Mouse (Mus musculus) heart, embryonic 15.5 days (tissue): Measurements from ENCODE around the gene 4930544D05Rik. TPM values are rescaled to one million over a fixed set of nuclear protein-coding genes. Genes with fewer than 3 reads are reported as not detected.

ENCODE experiments used
- ATAC-seq: fragments of 200-750 bp; cut with Nextera tagmentation; replicated peaks from 2 replicates; pipeline ENCODE4 v1.8.0; 2017; ENCODE audit warnings: low read depth, moderate TSS enrichment; ENCODE audit not compliant: insufficient number of reproducible peaks, insufficient read depth, low FRiP score
- H3K27ac ChIP-seq: fragments of 300-500 bp; sonication (generic); 2 replicates; pipeline ENCODE4 v1.5.1; 2015; ENCODE audit warnings: mild to moderate bottlenecking, inconsistent platforms
- H3K27me3 ChIP-seq: fragments of 300-500 bp; sonication (generic); 2 replicates; pipeline ENCODE4 v1.6.1; 2015; ENCODE audit warnings: inconsistent platforms
- H3K36me3 ChIP-seq: fragments of 300-500 bp; sonication (generic); 2 replicates; pipeline ENCODE4 v1.6.1; 2015; ENCODE audit warnings: mild to moderate bottlenecking, inconsistent platforms
- H3K4me1 ChIP-seq: fragments of 300-500 bp; sonication (generic); replicated peaks from 2 replicates; pipeline ENCODE4 v1.6.1; 2015; ENCODE audit warnings: inconsistent platforms
- H3K4me2 ChIP-seq: fragments of 300-500 bp; sonication (generic); 2 replicates; pipeline ENCODE4 v1.6.1; 2015; ENCODE audit warnings: inconsistent platforms, mild to moderate bottlenecking, moderate library complexity
- H3K4me3 ChIP-seq: fragments of 300-500 bp; sonication (generic); 2 replicates; pipeline ENCODE4 v1.5.1; 2015; ENCODE audit warnings: mild to moderate bottlenecking, inconsistent platforms
- H3K9ac ChIP-seq: fragments of 300-500 bp; sonication (generic); 2 replicates; pipeline ENCODE4 v1.6.1; 2015; ENCODE audit warnings: mild to moderate bottlenecking, inconsistent platforms
- H3K9me3 ChIP-seq: fragments of 300-500 bp; sonication (generic); replicated peaks from 2 replicates; pipeline ENCODE4 v1.6.1; 2016; ENCODE audit warnings: inconsistent platforms
- WGBS: fragments of 180-500 bp; shearing (Covaris S2); methylation state at CpG from one replicate; pipeline ENCODE4 v1.1.7; 2015; ENCODE audit warnings: mixed read lengths; 5-methylcytosine and 5-hydroxymethylcytosine counted together
- polyA plus RNA-seq: library from polyadenylated mRNA; unstranded; fragments of >200 nt; fragmentation: Nextera tagmentation; extraction: Ambion mirVana; gene quantifications from 2 replicates; pipeline ENCODE4 v1.2.1, GENCODE M21; 2015

4930544D05Rik gene
- polyA plus RNA-seq, 1 experiment from 2014 or later = not detected

- Histone ChIP-seq H3K27ac (peak overlapping the region; percentile 40), H3K9me3 (no peaks in the 10 kb centered on the region), H3K4me2 (no peak overlapping the region), H3K4me1 (peaks cover 43% of the 10 kb centered on the region), H3K36me3 (no peaks in the 10 kb centered on the region), H3K27me3 (no peaks in the 10 kb centered on the region), H3K9ac (no peak overlapping the region), H3K4me3 (no peak overlapping the region)
- WGBS = 54% methylated on average over 6 of the region's 6 CpGs
- ATAC-seq = no peak
Observed at GRCm38 (mm10) chr11:70583022-70583714, 32.5 kb upstream of the 4930544D05Rik start.

GRCm38 (mm10) chr11:70583775-70584174 is 31.9 kb upstream of the 4930544D05Rik start:
- no peaks in the 10 kb centered on the region for H3K9me3 ChIP-seq
- H3K27me3 ChIP-seq = no peaks in the 10 kb centered on the region
- 83% methylated on average over 7 of the region's 7 CpGs for WGBS
- H3K4me2 ChIP-seq = no peak overlapping the region
- H3K4me1 ChIP-seq = peaks cover 39% of the 10 kb centered on the region
- ATAC-seq = no peak
- H3K27ac ChIP-seq = peak overlapping the region; percentile 40
- no peaks in the 10 kb centered on the region for H3K36me3 ChIP-seq
- no peak overlapping the region for H3K9ac ChIP-seq
- no peak overlapping the region for H3K4me3 ChIP-seq

- Histone ChIP-seq H3K36me3 (no peaks in the 10 kb centered on the region), H3K9ac (no peak overlapping the region), H3K4me1 (peaks cover 31% of the 10 kb centered on the region), H3K27me3 (no peaks in the 10 kb centered on the region), H3K27ac (peak overlapping the region; percentile 60), H3K4me3 (no peak overlapping the region), H3K9me3 (no peaks in the 10 kb centered on the region), H3K4me2 (no peak overlapping the region)
- 29% methylated on average over 7 of the region's 7 CpGs for WGBS
- peak; percentile 73 for ATAC-seq
Observed at GRCm38 (mm10) chr11:70585457-70585856, 30.2 kb upstream of the 4930544D05Rik start.

DNA sequence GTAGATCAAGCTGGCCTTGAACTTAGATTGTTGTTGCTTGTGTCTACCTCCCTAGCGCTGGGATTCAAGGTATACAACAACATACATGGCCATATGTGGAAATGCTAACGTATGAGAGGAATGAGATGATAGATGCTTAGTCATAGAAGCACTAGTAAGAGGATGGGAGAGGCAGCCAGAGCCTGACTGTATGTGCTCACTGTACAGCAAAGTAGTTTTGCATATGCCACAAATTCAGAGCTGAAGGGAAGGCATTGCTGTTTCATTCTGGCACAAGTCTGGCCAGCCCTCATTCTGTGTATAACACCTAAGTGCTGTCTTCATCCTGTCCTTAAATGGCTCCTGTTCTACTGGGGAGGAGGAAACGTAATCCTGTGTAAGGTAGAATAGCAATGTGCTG is 29.4 kb upstream of the 4930544D05Rik start:
- Histone ChIP-seq H3K27me3 (no peaks in the 10 kb centered on the region), H3K27ac (no peak overlapping the region), H3K9ac (no peak overlapping the region), H3K9me3 (no peaks in the 10 kb centered on the region), H3K36me3 (no peaks in the 10 kb centered on the region), H3K4me3 (no peak overlapping the region), H3K4me2 (no peak overlapping the region), H3K4me1 (peaks cover 26% of the 10 kb centered on the region)
- WGBS = 86% methylated on average over 3 of the region's 3 CpGs
- ATAC-seq = no peak

DNA sequence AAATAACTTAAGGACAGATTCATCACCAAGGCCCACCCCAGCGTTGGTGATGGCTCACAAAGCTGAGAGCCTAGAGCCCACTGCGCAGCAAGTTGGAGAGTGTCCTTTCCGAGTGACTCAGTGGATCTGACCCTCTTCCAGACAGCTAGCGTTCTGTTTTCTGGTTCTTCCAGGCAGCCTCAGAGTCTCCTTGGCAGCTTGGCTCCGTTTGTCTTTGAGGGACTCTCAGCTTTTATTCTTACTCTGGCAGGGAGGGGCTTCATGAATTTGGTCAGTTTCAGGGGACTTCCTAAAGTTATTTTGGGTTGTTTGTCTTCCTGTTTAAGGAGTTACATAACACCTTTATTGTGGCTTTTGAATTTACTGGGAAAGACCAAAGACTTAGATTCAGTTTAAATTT is 28.7 kb upstream of the 4930544D05Rik start:
- no peak overlapping the region for H3K4me2 ChIP-seq
- H3K9ac ChIP-seq = no peak overlapping the region

DNA sequence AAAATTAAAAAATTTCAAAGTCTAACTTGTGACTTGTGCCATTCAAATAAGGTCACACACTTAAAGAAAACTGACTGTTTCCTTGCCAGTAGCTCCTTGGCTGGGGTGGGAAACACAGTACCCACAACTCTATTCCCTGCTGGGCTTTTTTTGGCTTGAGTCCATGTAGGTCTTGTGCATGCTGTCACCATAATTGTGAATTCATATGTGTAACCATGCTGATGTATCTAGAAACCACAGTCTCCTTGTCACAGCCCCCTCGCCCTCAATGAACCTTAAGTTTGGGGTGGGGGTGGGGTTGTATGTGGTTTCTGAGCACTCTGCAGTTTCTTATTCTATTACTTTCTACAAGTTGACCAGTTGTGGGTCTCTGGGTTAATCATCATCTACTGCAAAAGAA is 23.9 kb upstream of the 4930544D05Rik start:
- Histone ChIP-seq H3K27ac (no peak overlapping the region), H3K9ac (no peak overlapping the region), H3K27me3 (no peaks in the 10 kb centered on the region), H3K4me3 (no peak overlapping the region), H3K4me1 (0 out of 2 replicates have a peak, but pooled peaks cover 3% of the 10 kb centered on the region), H3K36me3 (no peaks in the 10 kb centered on the region), H3K4me2 (no peak overlapping the region), H3K9me3 (no peaks in the 10 kb centered on the region)
- no peak for ATAC-seq
- 84% methylated on average over 1 of the region's 1 CpGs for WGBS

More for the DNA sequence above, 28.7 kb upstream of the 4930544D05Rik start:
- Histone ChIP-seq H3K36me3 (no peaks in the 10 kb centered on the region), H3K9me3 (no peaks in the 10 kb centered on the region), H3K4me3 (no peak overlapping the region), H3K27me3 (no peaks in the 10 kb centered on the region), H3K27ac (no peak overlapping the region), H3K4me1 (peaks cover 25% of the 10 kb centered on the region)
- ATAC-seq = no peak
- 68% methylated on average over 5 of the region's 5 CpGs for WGBS

GRCm38 (mm10) chr11:70594253-70594989 is 21.2 kb upstream of the 4930544D05Rik start:
- Histone ChIP-seq H3K36me3 (peaks cover 16% of the 10 kb centered on the region), H3K9ac (no peak overlapping the region), H3K4me3 (no peak overlapping the region), H3K4me2 (no peak overlapping the region), H3K27ac (peak overlapping the region; percentile 28; the same call in 1 of the 2 replicates), H3K27me3 (no peaks in the 10 kb centered on the region), H3K9me3 (no peaks in the 10 kb centered on the region), H3K4me1 (0 out of 2 replicates have a peak, but pooled peaks cover 3% of the 10 kb centered on the region)
- ATAC-seq = 0 out of 2 replicates have a peak, but pooled peaks have one; percentile 14
- WGBS = 68% methylated on average over 15 of the region's 15 CpGs

GRCm38 (mm10) chr11:70595638-70596037 is 20.0 kb upstream of the 4930544D05Rik start:
- H3K4me1 ChIP-seq = 0 out of 2 replicates have a peak, but pooled peaks cover 3% of the 10 kb centered on the region
- 56% methylated on average over 2 of the region's 2 CpGs for WGBS
- no peaks in the 10 kb centered on the region for H3K9me3 ChIP-seq
- no peak overlapping the region for H3K4me2 ChIP-seq
- ATAC-seq = no peak
- H3K9ac ChIP-seq = no peak overlapping the region
- H3K36me3 ChIP-seq = peaks cover 16% of the 10 kb centered on the region
- peak overlapping the region; percentile 28; the same call in 1 of the 2 replicates for H3K27ac ChIP-seq
- H3K4me3 ChIP-seq = no peak overlapping the region
- no peaks in the 10 kb centered on the region for H3K27me3 ChIP-seq

- H3K4me3 ChIP-seq = no peak overlapping the region
- 61% methylated on average over 4 of the region's 4 CpGs for WGBS
- H3K4me2 ChIP-seq = no peak overlapping the region
- no peak overlapping the region for H3K9ac ChIP-seq
- peaks cover 16% of the 10 kb centered on the region for H3K36me3 ChIP-seq
- no peaks in the 10 kb centered on the region for H3K27me3 ChIP-seq
- 0 out of 2 replicates have a peak, but pooled peaks cover 3% of the 10 kb centered on the region for H3K4me1 ChIP-seq
- H3K9me3 ChIP-seq = no peaks in the 10 kb centered on the region
- peak overlapping the region; percentile 28; the same call in 1 of the 2 replicates for H3K27ac ChIP-seq
- ATAC-seq = no peak
Observed at GRCm38 (mm10) chr11:70596094-70596493, 19.6 kb upstream of the 4930544D05Rik start.

- no peak overlapping the region for H3K27ac ChIP-seq
- 79% methylated on average over 6 of the region's 6 CpGs for WGBS
Observed at GRCm38 (mm10) chr11:70597301-70597700, 18.3 kb upstream of the 4930544D05Rik start.

GRCm38 (mm10) chr11:70598451-70598953 is 17.1 kb upstream of the 4930544D05Rik start:
- Histone ChIP-seq H3K4me3 (no peak overlapping the region), H3K4me2 (no peak overlapping the region), H3K27ac (no peak overlapping the region), H3K9me3 (no peaks in the 10 kb centered on the region), H3K27me3 (no peaks in the 10 kb centered on the region), H3K9ac (no peak overlapping the region), H3K36me3 (peaks cover 35% of the 10 kb centered on the region), H3K4me1 (0 out of 2 replicates have a peak, but pooled peaks cover 3% of the 10 kb centered on the region)
- WGBS = 85% methylated on average over 9 of the region's 9 CpGs
- ATAC-seq = no peak

More at GRCm38 (mm10) chr11:70597301-70597700, 18.3 kb upstream of the 4930544D05Rik start:
- Histone ChIP-seq H3K36me3 (peaks cover 26% of the 10 kb centered on the region), H3K4me1 (0 out of 2 replicates have a peak, but pooled peaks cover 3% of the 10 kb centered on the region), H3K4me3 (no peak overlapping the region), H3K4me2 (no peak overlapping the region), H3K27me3 (no peaks in the 10 kb centered on the region), H3K9ac (no peak overlapping the region), H3K9me3 (no peaks in the 10 kb centered on the region)
- no peak for ATAC-seq
